Mouse (Mus musculus) liver, adult 2 months (tissue): ENCODE data around the gene Ptk7.

Experiments
- CTCF ChIP-seq: fragments of 200-500 bp; IDR thresholded peaks from 2 replicates; pipeline ENCODE4 v1.5.1; 2011; ENCODE audit warnings: low read depth, low read length, control low read depth
- POLR2A ChIP-seq: fragments of 200-500 bp; IDR thresholded peaks from 2 replicates; pipeline ENCODE4 v1.6.1; 2011; ENCODE audit warnings: low read length, control low read depth; ENCODE audit not compliant: insufficient read depth; ENCODE audit errors: extremely low read depth

GRCm38 (mm10) chr17:46645561-46646321 lies 16.4 kb upstream of the Ptk7 start, which contains the start of the genes Klc4 and Mrpl2:
- TF ChIP-seq CTCF (no peak), POLR2A (0 out of 2 replicates have a peak, but pooled peaks have one; percentile 30)
